Mouse (Mus musculus): ENCODE measurements at regions not wholly inside any gene's neighbourhood (a gene's known extent, or its start where the extent isn't known, plus 50 kb on each side); places are given as distances from the start of the nearest gene placed in this dataset.

- TF ChIP-seq TAL1 (IDR thresholded peaks at IDR 0.05; ENCODE audit: low read length) = no peak
- no peak for TF ChIP-seq GATA1 (IDR thresholded peaks at IDR 0.05; ENCODE audit: low read length)
Observed at GRCm38 (mm10) chr12:12715528-12715927, 226.2 kb downstream of the Mycn start.
